Mouse (Mus musculus) lung, embryonic 16.5 days (tissue): ENCODE results near the gene Rasgef1b. TPM values are rescaled to one million over a fixed set of nuclear protein-coding genes. Genes with fewer than 3 reads are reported as not detected.

Source experiments
- ATAC-seq: fragments of 200-750 bp; cut with Nextera tagmentation; 2 replicates; pipeline ENCODE4 v1.8.0; 2017; ENCODE audit warnings: low read depth, mild to moderate bottlenecking, moderate library complexity
- H3K27ac ChIP-seq: fragments of 300-500 bp; sonication (generic); 2 replicates; pipeline ENCODE4 v1.5.1; 2014; ENCODE audit warnings: mild to moderate bottlenecking, control low read depth, low read length
- H3K27me3 ChIP-seq: fragments of 300-500 bp; sonication (generic); 2 replicates; pipeline ENCODE4 v1.6.1; 2014; ENCODE audit warnings: low read depth, low read length, mixed read lengths; ENCODE audit not compliant: control insufficient read depth, insufficient read depth
- H3K36me3 ChIP-seq: fragments of 300-500 bp; sonication (generic); 2 replicates; pipeline ENCODE4 v1.6.1; 2014; ENCODE audit warnings: low read length; ENCODE audit not compliant: control insufficient read depth, insufficient read depth
- H3K4me1 ChIP-seq: fragments of 300-500 bp; sonication (generic); replicated peaks from 2 replicates; pipeline ENCODE4 v1.6.1; 2014; ENCODE audit warnings: low read length, mixed read lengths; ENCODE audit not compliant: control insufficient read depth, insufficient read depth
- H3K4me2 ChIP-seq: fragments of 300-500 bp; sonication (generic); 2 replicates; pipeline ENCODE4 v1.6.1; 2014; ENCODE audit warnings: low read depth, low read length, control low read depth
- H3K4me3 ChIP-seq: fragments of 300-500 bp; sonication (generic); 2 replicates; pipeline ENCODE4 v1.5.1; 2014; ENCODE audit warnings: mild to moderate bottlenecking, low read length, control low read depth
- H3K9ac ChIP-seq: fragments of 300-500 bp; sonication (generic); 2 replicates; pipeline ENCODE4 v1.6.1; 2014; ENCODE audit warnings: low read length, control low read depth
- H3K9me3 ChIP-seq: fragments of 300-500 bp; sonication (generic); 2 replicates; pipeline ENCODE4 v1.6.1; 2016; ENCODE audit warnings: low read length; ENCODE audit not compliant: control insufficient read depth
- WGBS: fragments of 180-500 bp; shearing (Covaris S2); extraction: QIAGEN DNeasy Blood & Tissue Kit; methylation state at CpG from one replicate; pipeline ENCODE4 v1.1.7; 2014; 5-methylcytosine and 5-hydroxymethylcytosine counted together
- polyA plus RNA-seq: library from polyadenylated mRNA; unstranded; fragments of >200 nt; fragmentation: Nextera tagmentation; extraction: Ambion mirVana; gene quantifications from 2 replicates; pipeline ENCODE4 v1.2.1, GENCODE M21; 2015

Gene Rasgef1b
- polyA plus RNA-seq, 1 experiment from 2014 or later = 17.3 TPM

DNA sequence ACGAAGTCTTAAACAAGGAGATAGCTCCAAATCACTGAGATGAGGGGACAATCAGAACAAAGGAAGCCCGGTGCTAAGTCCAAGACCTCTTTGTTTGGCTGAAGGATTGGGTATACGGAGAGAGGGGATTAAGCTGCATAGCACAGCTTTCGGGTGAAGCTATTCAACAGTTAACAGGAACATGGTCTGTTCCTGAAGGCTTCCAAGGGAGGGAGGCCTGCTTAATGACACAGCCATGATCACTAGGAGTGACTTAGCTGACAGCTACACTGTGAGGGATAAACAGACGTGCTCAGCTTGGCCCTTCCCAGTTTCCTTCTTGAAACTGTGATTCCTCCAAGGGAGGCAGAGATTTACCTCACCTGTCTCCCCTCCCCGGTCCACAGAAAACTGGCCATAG, 41.0 kb downstream of the Rasgef1b start:
- WGBS = 45% methylated on average over 6 of the region's 6 CpGs

DNA sequence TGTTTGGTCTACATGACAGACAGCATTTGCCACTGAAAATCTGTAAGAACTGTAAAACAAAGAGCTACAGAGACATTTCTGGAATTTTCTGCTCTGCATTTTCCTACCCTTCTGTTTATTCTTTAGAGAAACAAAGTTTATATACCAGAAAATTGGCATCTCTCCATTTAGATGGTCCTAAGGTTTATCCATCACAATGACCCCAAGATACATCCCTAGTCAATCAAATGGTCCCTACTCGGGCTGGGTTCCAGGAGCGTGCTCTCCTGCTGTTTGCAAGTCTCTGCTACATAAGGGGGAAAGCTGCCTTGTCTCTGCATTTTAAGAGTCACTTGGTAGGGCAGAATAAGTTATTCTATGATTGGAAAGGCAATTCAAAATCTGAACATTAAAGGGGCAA, 44.8 kb downstream of the Rasgef1b start:
- Histone ChIP-seq H3K4me1 (no peaks in the 10 kb centered on the region), H3K36me3 (no peaks in the 10 kb centered on the region)
- WGBS = 13% methylated on average over 2 of the region's 2 CpGs

More for the DNA sequence above, 41.0 kb downstream of the Rasgef1b start:
- Histone ChIP-seq H3K27ac (no peak overlapping the region), H3K9me3 (no peaks in the 10 kb centered on the region), H3K27me3 (no peaks in the 10 kb centered on the region), H3K4me2 (no peak overlapping the region), H3K4me3 (no peak overlapping the region), H3K9ac (no peak overlapping the region), H3K36me3 (no peaks in the 10 kb centered on the region), H3K4me1 (no peaks in the 10 kb centered on the region)
- ATAC-seq = no peak

GRCm38 (mm10) chr5:99669971-99670571, 58.8 kb downstream of the Rasgef1b start:
- ATAC-seq = peak; percentile 71
- no peaks in the 10 kb centered on the region for H3K27me3 ChIP-seq
- H3K27ac ChIP-seq = no peak overlapping the region
- no peaks in the 10 kb centered on the region for H3K4me1 ChIP-seq
- no peaks in the 10 kb centered on the region for H3K36me3 ChIP-seq
- H3K9ac ChIP-seq = no peak overlapping the region
- H3K9me3 ChIP-seq = no peaks in the 10 kb centered on the region
- no peak overlapping the region for H3K4me3 ChIP-seq
- 20% methylated on average over 9 of the region's 9 CpGs for WGBS
- no peak overlapping the region for H3K4me2 ChIP-seq

More for the DNA sequence above, 44.8 kb downstream of the Rasgef1b start:
- no peaks in the 10 kb centered on the region for H3K27me3 ChIP-seq
- H3K9me3 ChIP-seq = no peaks in the 10 kb centered on the region
- H3K4me3 ChIP-seq = no peak overlapping the region
- H3K27ac ChIP-seq = no peak overlapping the region
- ATAC-seq = no peak; the same call in 1 of the 2 replicates
- no peak overlapping the region for H3K9ac ChIP-seq
- no peak overlapping the region for H3K4me2 ChIP-seq

- no peak overlapping the region for H3K9ac ChIP-seq
- H3K4me3 ChIP-seq = no peak overlapping the region
- no peak overlapping the region for H3K4me2 ChIP-seq
- no peaks in the 10 kb centered on the region for H3K4me1 ChIP-seq
- no peaks in the 10 kb centered on the region for H3K27me3 ChIP-seq
- ATAC-seq = no peak
- H3K27ac ChIP-seq = no peak overlapping the region
- H3K36me3 ChIP-seq = no peaks in the 10 kb centered on the region
- WGBS = 34% methylated on average over 5 of the region's 5 CpGs
- H3K9me3 ChIP-seq = no peaks in the 10 kb centered on the region
Measured at GRCm38 (mm10) chr5:99656024-99656423, 72.8 kb downstream of the Rasgef1b start.

DNA sequence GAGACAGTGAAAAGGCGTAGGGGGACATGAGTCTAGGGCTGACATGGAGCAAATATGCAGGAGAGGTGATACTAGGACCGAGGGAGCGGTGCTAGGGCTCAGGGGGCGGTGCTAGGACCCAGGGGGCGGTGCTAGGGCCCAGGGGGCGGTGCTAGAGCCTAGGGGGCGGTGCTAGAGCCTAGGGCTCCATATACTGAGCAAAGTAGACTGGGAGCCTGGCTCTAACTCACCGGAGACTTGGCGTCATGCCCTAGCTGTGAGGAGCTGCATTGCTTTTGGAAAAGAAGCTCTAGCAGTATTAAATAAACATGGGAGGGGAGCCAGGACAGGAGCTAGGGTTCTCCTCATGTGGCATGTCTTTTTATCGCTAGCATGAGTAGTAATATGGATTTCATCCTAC, 75.9 kb downstream of the Rasgef1b start:
- H3K27ac ChIP-seq = no peak overlapping the region
- H3K9ac ChIP-seq = no peak overlapping the region
- H3K27me3 ChIP-seq = no peaks in the 10 kb centered on the region
- no peak overlapping the region for H3K4me2 ChIP-seq
- H3K4me3 ChIP-seq = no peak overlapping the region
- no peaks in the 10 kb centered on the region for H3K9me3 ChIP-seq
- ATAC-seq = no peak
- H3K4me1 ChIP-seq = no peaks in the 10 kb centered on the region
- H3K36me3 ChIP-seq = no peaks in the 10 kb centered on the region
- WGBS = 58% methylated on average over 10 of the region's 10 CpGs

DNA sequence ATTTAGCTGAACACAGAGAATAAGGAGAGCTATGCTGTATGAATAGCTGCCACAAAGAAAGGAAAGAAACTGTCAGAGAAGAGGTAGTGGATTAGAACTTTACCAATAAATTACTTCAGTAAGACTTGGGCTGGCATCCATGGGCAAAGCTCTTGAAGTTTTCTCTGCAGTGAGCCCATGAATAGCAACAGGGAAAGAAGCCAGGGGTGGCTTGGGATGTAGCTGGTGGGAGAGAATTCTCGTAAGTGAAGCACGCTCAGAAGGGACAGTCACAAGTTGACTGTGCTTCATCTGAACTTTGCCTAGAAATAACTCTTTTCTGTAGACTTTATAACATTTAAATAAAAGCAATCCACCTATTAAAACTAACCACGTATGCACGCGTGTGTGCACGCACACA, 87.5 kb downstream of the Rasgef1b start:
- no peak for ATAC-seq

DNA sequence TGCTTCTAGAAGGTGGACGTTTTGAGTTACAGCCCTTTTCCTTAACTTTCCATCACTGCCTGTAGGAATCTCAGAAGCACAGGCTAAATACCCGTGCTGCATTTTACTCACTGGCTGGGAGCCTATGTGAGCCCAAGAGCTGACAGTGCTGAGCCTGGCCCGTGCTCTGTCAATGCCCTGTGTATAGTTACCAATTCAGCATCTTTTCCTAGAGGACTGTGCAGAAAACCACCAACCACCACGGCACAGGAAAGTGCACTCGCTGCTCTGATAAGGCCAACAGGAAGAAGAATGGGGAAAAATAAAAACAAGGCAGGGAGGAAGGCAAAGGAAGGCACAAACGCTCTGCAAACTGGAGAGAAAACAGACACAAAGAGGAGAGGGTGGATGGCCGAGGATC, 92.3 kb downstream of the Rasgef1b start:
- H3K4me1 ChIP-seq = no peaks in the 10 kb centered on the region
- H3K4me3 ChIP-seq = no peak overlapping the region
- no peak overlapping the region for H3K27ac ChIP-seq
- no peak overlapping the region for H3K4me2 ChIP-seq
- no peak overlapping the region for H3K9ac ChIP-seq
- H3K36me3 ChIP-seq = no peaks in the 10 kb centered on the region
- WGBS = 27% methylated on average over 7 of the region's 7 CpGs
- no peaks in the 10 kb centered on the region for H3K27me3 ChIP-seq
- ATAC-seq = no peak
- no peaks in the 10 kb centered on the region for H3K9me3 ChIP-seq

More for the DNA sequence above, 87.5 kb downstream of the Rasgef1b start:
- 83% methylated on average over 6 of the region's 6 CpGs for WGBS
- H3K27me3 ChIP-seq = no peaks in the 10 kb centered on the region
- H3K4me2 ChIP-seq = no peak overlapping the region
- H3K9ac ChIP-seq = no peak overlapping the region
- no peaks in the 10 kb centered on the region for H3K4me1 ChIP-seq
- no peak overlapping the region for H3K4me3 ChIP-seq
- no peaks in the 10 kb centered on the region for H3K36me3 ChIP-seq
- H3K27ac ChIP-seq = no peak overlapping the region
- H3K9me3 ChIP-seq = no peaks in the 10 kb centered on the region

GRCm38 (mm10) chr5:99634010-99634541, 94.8 kb downstream of the Rasgef1b start:
- no peak overlapping the region for H3K9ac ChIP-seq
- no peak overlapping the region for H3K4me3 ChIP-seq
- no peak overlapping the region for H3K27ac ChIP-seq
- 57% methylated on average over 8 of the region's 8 CpGs for WGBS
- ATAC-seq = peak; percentile 31; the same call in 1 of the 2 replicates
- no peaks in the 10 kb centered on the region for H3K4me1 ChIP-seq
- no peaks in the 10 kb centered on the region for H3K36me3 ChIP-seq
- no peaks in the 10 kb centered on the region for H3K9me3 ChIP-seq
- H3K4me2 ChIP-seq = no peak overlapping the region
- no peaks in the 10 kb centered on the region for H3K27me3 ChIP-seq

DNA sequence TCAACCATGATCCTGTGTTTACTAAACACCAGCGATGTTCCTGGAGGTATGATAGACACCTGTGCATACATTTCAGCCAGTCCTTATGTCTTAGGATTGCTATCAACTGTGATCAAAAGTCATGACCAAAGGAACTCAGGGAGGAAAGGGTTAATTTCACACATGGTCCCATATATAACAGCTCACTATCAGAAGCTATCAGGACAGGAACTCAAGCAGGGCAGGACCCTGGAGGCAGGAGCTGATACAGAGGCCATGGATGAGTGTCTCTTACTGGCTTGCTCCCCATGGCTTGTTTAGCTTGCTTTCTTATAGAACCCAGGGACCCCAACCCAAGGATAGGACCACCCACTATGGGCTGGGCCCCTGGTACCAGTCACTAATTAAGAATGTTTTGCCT, 95.3 kb downstream of the Rasgef1b start:
- WGBS = 56% methylated on average over 1 of the region's 1 CpGs
- Histone ChIP-seq H3K27ac (no peak overlapping the region), H3K4me2 (no peak overlapping the region)

More for the DNA sequence above, 95.3 kb downstream of the Rasgef1b start:
- Histone ChIP-seq H3K27me3 (no peaks in the 10 kb centered on the region), H3K36me3 (no peaks in the 10 kb centered on the region), H3K9ac (no peak overlapping the region), H3K4me1 (no peaks in the 10 kb centered on the region), H3K4me3 (no peak overlapping the region), H3K9me3 (no peaks in the 10 kb centered on the region)
- no peak for ATAC-seq
